Mouse (Mus musculus): Measurements from ENCODE around the gene Gm17402. TPM values are rescaled to one million over a fixed set of nuclear protein-coding genes. Genes with fewer than 3 reads are reported as not detected.

Gm17402 gene
- polyA plus RNA-seq, 1 experiment from 2014 or later: not detected

DNA sequence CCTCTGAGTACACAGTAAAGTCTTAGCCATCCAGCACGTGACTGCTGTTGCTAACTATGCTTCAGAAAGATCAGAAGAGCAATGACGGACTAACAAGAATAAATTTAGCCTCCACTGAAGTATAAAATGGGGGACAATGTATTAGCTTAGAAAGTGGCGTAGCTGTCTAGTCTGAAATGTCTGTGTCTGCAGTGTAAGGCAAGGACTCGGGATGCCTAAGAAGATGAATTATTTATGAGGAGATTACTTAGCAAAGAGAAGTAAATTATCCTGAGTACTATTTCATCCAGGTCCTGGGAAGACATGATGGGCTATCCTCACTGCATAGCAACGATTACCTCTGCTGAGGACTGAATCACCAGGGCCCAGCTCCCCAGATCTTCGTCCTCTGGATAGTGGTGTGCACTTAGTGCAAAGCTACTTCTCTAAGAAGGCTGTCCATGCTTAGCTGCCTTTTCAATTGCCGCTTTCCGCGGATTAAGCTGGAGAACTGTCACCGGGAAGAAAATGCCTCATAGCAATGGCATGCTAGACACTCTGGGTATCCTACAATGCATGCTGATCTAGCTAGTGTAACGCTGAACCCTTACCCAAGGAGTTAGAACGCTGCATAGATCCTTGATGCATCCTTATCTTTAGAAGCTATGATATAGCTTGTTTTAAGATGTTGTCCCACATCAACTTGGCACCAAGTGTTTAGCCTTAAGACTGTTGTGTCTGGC lies 23.4 kb downstream of the Gm17402 start:
- Histone ChIP-seq H3K4me1 (no peaks in the 10 kb centered on the region), H3K36me3 (replicated peaks) (no peaks in the 10 kb centered on the region), H3K27me3 (replicated peaks; ENCODE audit: low read depth, poor library complexity, severe bottlenecking) (no peaks in the 10 kb centered on the region), H3K4me3 (no peak overlapping the region), H3K9me3 (no peaks in the 10 kb centered on the region), H3K27ac (replicated peaks) (no peak overlapping the region)
- DNase-seq (ENCODE audit: low spot score): no peak
- 80% methylated on average over 12 of the region's 12 CpGs for WGBS

DNA sequence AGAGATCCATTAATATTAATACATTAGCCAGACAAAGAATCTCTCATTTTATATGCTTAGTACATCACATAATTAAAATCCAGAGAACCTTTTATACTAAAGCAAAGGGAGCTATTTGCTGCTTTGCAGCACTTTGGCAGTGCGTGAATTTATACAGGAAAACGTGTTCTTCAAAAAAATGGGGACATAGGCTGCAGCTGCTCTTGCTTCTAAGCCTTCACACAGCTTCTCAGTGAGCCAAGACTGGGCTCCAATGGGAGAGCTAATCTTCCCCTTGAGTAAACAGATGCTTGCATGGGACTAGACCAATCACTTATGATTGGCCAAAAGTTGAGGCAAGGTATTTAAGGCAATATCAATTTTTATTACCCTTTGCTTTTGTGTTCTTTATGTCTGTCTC lies 28.3 kb downstream of the Gm17402 start:
- no peak for DNase-seq (ENCODE audit: low spot score)
- WGBS: 76% methylated on average over 2 of the region's 2 CpGs
- H3K36me3 ChIP-seq (replicated peaks): no peaks in the 10 kb centered on the region
- H3K27ac ChIP-seq (replicated peaks): no peak overlapping the region
- H3K4me3 ChIP-seq: no peak overlapping the region
- no peaks in the 10 kb centered on the region for H3K9me3 ChIP-seq
- H3K27me3 ChIP-seq (replicated peaks; ENCODE audit: low read depth, poor library complexity, severe bottlenecking): no peaks in the 10 kb centered on the region
- H3K4me1 ChIP-seq: 0 out of 2 replicates have a peak, but pooled peaks cover 4% of the 10 kb centered on the region

- Histone ChIP-seq H3K4me1 (0 out of 2 replicates have a peak, but pooled peaks cover 4% of the 10 kb centered on the region), H3K9me3 (no peaks in the 10 kb centered on the region), H3K27ac (replicated peaks) (no peak overlapping the region), H3K27me3 (replicated peaks; ENCODE audit: low read depth, poor library complexity, severe bottlenecking) (no peaks in the 10 kb centered on the region), H3K4me3 (no peak overlapping the region), H3K36me3 (replicated peaks) (no peaks in the 10 kb centered on the region)
- peak; percentile 59 for DNase-seq (ENCODE audit: low spot score)
- 13% methylated on average over 2 of the region's 2 CpGs for WGBS
Measured at GRCm38 (mm10) chr3:67344599-67344998, 30.4 kb downstream of the Gm17402 start.

DNA sequence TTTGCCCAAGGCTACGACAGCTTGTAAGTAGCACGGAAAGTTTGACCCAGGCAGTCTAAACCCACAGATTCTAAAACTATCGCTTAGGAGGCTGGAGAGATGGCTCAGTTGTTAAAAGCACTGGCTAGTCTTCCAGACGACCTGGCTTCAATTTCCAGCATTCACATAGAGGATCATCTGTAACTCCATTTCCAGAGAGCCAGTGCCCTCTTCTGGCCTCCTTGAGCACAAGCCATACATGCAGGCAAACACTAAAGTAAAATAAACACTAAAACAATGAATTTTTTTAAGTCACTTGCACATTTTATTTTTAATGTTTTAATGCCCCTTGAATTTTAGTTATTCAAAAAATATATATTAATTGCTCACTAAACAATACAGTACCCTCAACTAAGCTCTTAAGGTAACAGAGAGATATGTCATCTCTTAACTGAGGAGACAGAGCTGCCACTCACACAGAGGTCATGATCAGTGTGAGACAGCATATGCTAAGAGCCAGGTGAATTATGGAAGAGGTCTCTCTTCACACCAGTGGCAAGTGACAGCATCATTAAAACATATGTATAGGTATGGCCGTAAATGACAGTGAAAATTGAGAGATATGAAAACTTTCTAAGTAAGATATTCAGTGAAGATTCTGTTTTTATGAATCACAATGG lies 31.8 kb downstream of the Gm17402 start:
- DNase-seq (ENCODE audit: low spot score): peak; percentile 48
- WGBS: 38% methylated on average over 5 of the region's 5 CpGs

GRCm38 (mm10) chr3:67340921-67341320 lies 34.0 kb downstream of the Gm17402 start:
- 74% methylated on average over 7 of the region's 7 CpGs for WGBS
- Histone ChIP-seq H3K36me3 (replicated peaks) (no peaks in the 10 kb centered on the region), H3K9me3 (no peaks in the 10 kb centered on the region), H3K4me3 (no peak overlapping the region), H3K27ac (replicated peaks) (no peak overlapping the region), H3K27me3 (replicated peaks; ENCODE audit: low read depth, poor library complexity, severe bottlenecking) (no peaks in the 10 kb centered on the region), H3K4me1 (peaks cover 12% of the 10 kb centered on the region; the same call in 1 of the 2 replicates)
- no peak for DNase-seq (ENCODE audit: low spot score)

More for the DNA sequence above, 31.8 kb downstream of the Gm17402 start:
- H3K4me3 ChIP-seq: no peak overlapping the region
- H3K9me3 ChIP-seq: no peaks in the 10 kb centered on the region
- H3K4me1 ChIP-seq: peaks cover 6% of the 10 kb centered on the region; the same call in 1 of the 2 replicates
- no peaks in the 10 kb centered on the region for H3K27me3 ChIP-seq (replicated peaks; ENCODE audit: low read depth, poor library complexity, severe bottlenecking)
- H3K27ac ChIP-seq (replicated peaks): no peak overlapping the region
- H3K36me3 ChIP-seq (replicated peaks): no peaks in the 10 kb centered on the region

GRCm38 (mm10) chr3:67339558-67339957 lies 35.4 kb downstream of the Gm17402 start:
- no peaks in the 10 kb centered on the region for H3K36me3 ChIP-seq (replicated peaks)
- 77% methylated on average over 3 of the region's 3 CpGs for WGBS
- H3K27ac ChIP-seq (replicated peaks): no peak overlapping the region
- DNase-seq (ENCODE audit: low spot score): no peak
- H3K4me1 ChIP-seq: peaks cover 21% of the 10 kb centered on the region; the same call in 1 of the 2 replicates
- H3K9me3 ChIP-seq: no peaks in the 10 kb centered on the region
- no peaks in the 10 kb centered on the region for H3K27me3 ChIP-seq (replicated peaks; ENCODE audit: low read depth, poor library complexity, severe bottlenecking)
- H3K4me3 ChIP-seq: no peak overlapping the region

DNA sequence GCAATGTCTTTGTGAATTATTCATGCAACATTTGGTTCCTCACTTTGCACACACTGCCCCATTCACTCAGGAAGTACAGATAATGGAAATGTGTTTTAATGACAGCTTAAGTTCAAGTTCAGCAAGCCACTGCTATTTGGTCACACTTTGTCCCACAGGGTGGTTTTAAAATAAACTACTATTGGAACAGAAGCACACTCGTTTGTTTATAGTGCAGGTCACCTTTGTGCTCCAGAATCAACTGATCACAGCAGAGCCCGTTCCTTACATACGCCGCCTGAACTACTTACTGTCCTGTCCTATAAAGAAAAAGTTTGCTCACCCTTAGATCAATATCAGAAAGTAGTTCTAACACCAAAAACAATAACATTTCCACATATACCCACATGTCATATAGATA lies 52.5 kb downstream of the Gm17402 start:
- whole genome bisulfite sequencing: 75% methylated on average over 4 of the region's 4 CpGs
- DNase-seq (ENCODE audit: low spot score): no peak
- H3K4me3 ChIP-seq: no peak overlapping the region
- H3K27ac ChIP-seq (replicated peaks): no peak overlapping the region
- no peaks in the 10 kb centered on the region for H3K27me3 ChIP-seq (replicated peaks; ENCODE audit: low read depth, poor library complexity, severe bottlenecking)
- no peaks in the 10 kb centered on the region for H3K9me3 ChIP-seq
- no peaks in the 10 kb centered on the region for H3K4me1 ChIP-seq
- H3K36me3 ChIP-seq (replicated peaks): no peaks in the 10 kb centered on the region

Other genes with a start within 250 kb of the Gm17402 start
- 19.3 and 20.5 TPM in 2 replicates for gene Mlf1, start 1.1 kb downstream of the Gm17402 start, polyA plus RNA-seq (2016; fragmentation: Nextera tagmentation; extraction: Ambion mirVana)
- gene Gfm1, start 54.9 kb upstream of the Gm17402 start, polyA plus RNA-seq (2016; fragmentation: Nextera tagmentation; extraction: Ambion mirVana): 59.1 and 63.7 TPM in 2 replicates
- gene Lxn, start 88.8 kb upstream of the Gm17402 start, polyA plus RNA-seq (2016; fragmentation: Nextera tagmentation; extraction: Ambion mirVana): 57.8 and 62.9 TPM in 2 replicates
- 2.0 and 4.3 TPM in 2 replicates for gene Rarres1, start 140.4 kb upstream of the Gm17402 start, polyA plus RNA-seq (2016; fragmentation: Nextera tagmentation; extraction: Ambion mirVana)
- gene Mfsd1, start 207.6 kb upstream of the Gm17402 start, polyA plus RNA-seq (2016; fragmentation: Nextera tagmentation; extraction: Ambion mirVana): 59.6 and 61.3 TPM in 2 replicates